Mouse (Mus musculus) cerebellum, adult 2 months (tissue): ENCODE data around the gene Pcdh7.

Source experiments
- CTCF ChIP-seq: fragments of 200-500 bp; IDR thresholded peaks from 2 replicates; pipeline ENCODE4 v1.5.1; 2011; ENCODE audit warnings: low read depth, mild to moderate bottlenecking, control low read depth, low read length, moderate library complexity, borderline replicate concordance; ENCODE audit not compliant: insufficient read depth
- POLR2A ChIP-seq: fragments of 200-500 bp; IDR thresholded peaks from 2 replicates; pipeline ENCODE4 v1.6.1; 2011; ENCODE audit warnings: low read length, control low read depth, borderline replicate concordance; ENCODE audit not compliant: insufficient read depth

- TF ChIP-seq POLR2A = no peak
- no peak for TF ChIP-seq CTCF
Observed at GRCm38 (mm10) chr5:57720206-57720880, 2.6 kb downstream of the Pcdh7 start.
